Mouse (Mus musculus): ENCODE measurements around the gene Ccdc162.

Gene Ccdc162

DNA sequence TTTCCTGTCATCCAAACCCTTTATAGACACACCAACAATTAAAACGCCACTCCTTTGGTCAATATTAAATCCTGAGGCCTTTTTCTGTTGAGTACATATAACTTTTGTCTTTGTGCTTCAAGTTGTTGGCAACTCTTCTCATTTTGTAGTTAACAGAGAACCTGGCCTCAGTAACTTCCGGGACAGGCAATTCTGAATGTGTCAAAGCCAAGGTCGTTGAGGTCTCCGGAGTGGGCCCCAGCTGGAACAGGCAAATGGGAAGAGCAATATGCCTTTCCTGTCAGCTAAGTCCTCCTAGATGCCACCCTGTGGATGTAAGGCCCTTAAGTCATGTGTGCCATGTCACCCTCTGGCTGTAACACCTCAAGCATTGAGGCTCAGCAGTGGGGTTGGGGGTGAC is 136.0 kb downstream of the Ccdc162 start:
- no peak for DNase-seq (ENCODE audit: low read depth in 2 of 2, low spot score in 2 of 2)

DNA sequence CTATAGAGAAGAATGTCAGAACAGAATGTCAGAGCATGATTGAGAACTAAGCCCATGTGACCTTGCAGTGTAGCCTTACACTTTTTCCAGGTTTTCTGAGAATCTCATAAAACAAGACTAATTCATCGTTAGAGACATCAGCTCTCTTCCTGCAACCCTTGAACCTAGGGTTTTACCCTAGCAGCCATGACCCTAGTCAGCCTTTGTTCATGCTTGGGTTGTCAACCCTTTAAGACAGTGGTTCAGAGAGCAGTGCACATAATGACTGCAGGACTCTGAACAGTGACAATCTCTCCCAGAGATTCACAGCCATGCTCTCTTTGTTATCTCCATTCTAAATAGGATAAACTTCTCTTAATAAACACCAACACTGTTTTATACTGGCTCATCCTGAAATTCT is 137.9 kb downstream of the Ccdc162 start:
- no peak for DNase-seq (ENCODE audit: low read depth in 2 of 2, low spot score in 2 of 2)

- DNase-seq (ENCODE audit: low read depth in 2 of 2, low spot score in 2 of 2), result no peak
These were observed 140.1 kb downstream of the Ccdc162 start for GRCm38 (mm10) chr10:41576328-41576833.

DNA sequence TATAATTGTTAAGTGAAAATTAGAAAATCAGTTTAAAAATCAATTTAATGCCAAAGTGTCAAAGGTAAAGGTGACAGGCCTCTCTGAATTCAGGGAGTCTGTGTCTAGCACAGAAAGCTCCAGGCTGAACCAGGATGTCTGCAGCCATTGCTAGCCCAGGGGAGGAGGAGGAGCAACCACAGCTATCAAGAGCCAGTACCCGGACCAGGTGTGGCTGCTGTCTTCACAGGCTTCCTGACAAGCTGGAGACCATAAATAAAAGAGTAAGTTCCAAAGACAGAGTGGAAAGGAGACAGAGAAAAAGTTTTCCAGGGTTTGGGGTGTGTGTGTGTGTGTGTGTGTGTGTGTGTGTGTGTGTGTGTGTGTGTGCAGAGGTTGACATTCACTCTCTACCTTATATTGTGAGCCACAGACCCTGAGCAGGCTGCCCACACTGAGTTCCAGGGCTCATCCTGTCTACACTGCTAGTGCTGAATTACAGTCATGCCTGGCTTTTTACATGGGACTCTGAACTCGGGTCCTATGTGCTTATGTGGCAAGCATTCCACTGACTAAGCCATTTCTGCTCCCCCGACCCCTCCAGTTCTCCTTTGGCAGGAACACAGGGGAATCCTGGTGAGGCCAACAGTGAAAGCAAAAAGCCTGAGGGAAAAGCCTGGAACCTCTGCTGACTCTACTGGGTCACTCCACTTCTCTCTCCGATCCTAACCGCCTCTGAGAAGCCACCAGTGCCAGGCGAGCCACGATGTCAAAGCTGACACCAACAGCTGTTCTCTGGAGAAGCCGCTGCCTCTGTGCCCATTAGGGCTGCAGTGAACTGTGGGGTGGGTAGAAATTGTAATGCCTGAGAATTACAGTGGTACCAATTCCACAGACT is 140.7 kb downstream of the Ccdc162 start:
- DNase-seq (ENCODE audit: low read depth in 2 of 2, low spot score in 2 of 2), result no peak

DNA sequence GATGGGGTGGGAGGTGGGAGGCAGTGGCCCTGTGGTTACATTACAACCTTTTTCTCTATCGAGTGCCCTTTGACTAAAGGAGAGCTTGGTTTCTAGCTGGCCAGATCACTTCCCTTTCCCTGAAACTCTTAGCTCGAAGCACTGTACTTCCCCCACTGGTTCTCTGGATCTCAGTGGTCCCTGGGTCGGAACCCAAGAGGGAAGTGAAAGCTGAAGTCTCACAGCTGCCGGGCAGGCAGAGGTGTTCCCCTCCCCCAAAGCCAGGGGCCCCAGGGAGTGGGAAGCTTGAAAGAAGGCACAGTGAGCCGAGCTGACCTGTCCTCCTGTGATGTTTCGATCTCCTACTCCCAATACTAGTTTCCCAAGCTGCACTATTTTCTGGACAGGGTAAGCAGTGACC is 143.2 kb downstream of the Ccdc162 start:
- DNase-seq (ENCODE audit: low read depth in 2 of 2, low spot score in 2 of 2), result no peak

- no peak for DNase-seq (ENCODE audit: low read depth in 2 of 2, low spot score in 2 of 2)
These were observed 144.2 kb downstream of the Ccdc162 start for GRCm38 (mm10) chr10:41572274-41572673.

DNA sequence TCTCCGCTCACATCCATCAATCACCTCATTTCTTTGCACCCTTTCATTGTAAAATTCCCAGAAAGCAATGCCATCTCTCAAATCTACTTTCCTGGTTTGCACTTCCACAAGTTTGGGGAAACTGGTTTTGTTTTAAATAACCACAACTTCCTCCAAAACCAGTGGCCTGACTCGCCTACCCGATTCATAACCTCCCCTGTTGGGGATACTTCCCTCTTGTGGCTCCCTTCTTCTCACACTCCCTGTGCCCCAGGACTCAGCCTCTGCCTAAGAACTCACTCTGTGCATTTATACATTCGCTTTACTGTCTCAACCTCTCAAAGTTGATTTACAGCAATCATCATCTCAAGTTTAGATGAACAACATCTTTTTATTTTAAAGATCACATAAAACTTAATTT is 145.4 kb downstream of the Ccdc162 start:
- DNase-seq (ENCODE audit: low read depth in 2 of 2, low spot score in 2 of 2), result no peak

DNA sequence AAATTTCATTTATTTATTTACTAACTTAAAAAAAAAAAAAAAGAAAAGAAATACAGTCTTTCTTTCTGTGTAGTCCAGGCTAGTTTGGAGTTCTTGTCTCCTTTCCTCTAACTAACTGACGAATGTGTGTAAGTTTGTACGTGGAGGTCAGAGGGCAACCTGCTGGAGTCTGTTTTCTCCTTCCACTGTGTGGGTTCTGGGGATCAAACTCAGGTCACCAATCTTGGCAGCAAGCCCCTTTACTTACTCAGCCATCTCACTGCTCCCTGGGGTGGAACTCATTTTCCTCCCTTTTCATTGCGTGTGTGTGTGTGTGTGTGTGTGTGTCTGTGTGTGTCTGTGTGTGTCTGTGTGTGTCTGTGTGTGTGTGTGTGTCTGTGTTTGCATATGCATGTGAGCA is 148.1 kb downstream of the Ccdc162 start:
- DNase-seq (ENCODE audit: low read depth in 2 of 2, low spot score in 2 of 2), result no peak

- no peak for DNase-seq (ENCODE audit: low read depth in 2 of 2, low spot score in 2 of 2)
These were observed 151.3 kb downstream of the Ccdc162 start for GRCm38 (mm10) chr10:41565141-41565540.

- no peak for DNase-seq (ENCODE audit: low read depth in 2 of 2, low spot score in 2 of 2)
These were observed 154.6 kb downstream of the Ccdc162 start for GRCm38 (mm10) chr10:41561701-41562395.

DNA sequence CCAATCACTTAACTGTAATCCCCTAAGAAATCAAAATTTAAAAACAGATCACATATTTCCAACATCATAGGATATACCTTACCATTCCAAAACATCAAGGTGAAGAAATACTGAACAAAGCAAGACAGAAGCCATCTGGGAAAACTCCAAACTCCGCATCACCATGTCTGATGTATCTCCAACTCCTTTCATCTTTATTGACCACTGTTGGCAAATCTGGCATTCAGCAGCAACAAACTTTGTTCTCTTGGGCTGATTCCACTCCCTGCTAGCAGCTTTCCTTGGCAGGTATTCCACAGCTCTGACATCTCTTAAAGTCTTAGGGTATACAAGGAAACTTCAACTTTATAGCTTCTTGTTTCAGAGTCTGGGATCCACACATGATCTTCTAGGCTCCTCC is 158.0 kb downstream of the Ccdc162 start:
- DNase-seq (ENCODE audit: low read depth in 2 of 2, low spot score in 2 of 2), result no peak

- no peak for DNase-seq (ENCODE audit: low read depth in 2 of 2, low spot score in 2 of 2)
These were observed 161.4 kb downstream of the Ccdc162 start for GRCm38 (mm10) chr10:41555081-41555480.

GRCm38 (mm10) chr10:41553711-41554110 is 162.7 kb downstream of the Ccdc162 start:
- DNase-seq (ENCODE audit: low read depth in 2 of 2, low spot score in 2 of 2), result no peak

DNA sequence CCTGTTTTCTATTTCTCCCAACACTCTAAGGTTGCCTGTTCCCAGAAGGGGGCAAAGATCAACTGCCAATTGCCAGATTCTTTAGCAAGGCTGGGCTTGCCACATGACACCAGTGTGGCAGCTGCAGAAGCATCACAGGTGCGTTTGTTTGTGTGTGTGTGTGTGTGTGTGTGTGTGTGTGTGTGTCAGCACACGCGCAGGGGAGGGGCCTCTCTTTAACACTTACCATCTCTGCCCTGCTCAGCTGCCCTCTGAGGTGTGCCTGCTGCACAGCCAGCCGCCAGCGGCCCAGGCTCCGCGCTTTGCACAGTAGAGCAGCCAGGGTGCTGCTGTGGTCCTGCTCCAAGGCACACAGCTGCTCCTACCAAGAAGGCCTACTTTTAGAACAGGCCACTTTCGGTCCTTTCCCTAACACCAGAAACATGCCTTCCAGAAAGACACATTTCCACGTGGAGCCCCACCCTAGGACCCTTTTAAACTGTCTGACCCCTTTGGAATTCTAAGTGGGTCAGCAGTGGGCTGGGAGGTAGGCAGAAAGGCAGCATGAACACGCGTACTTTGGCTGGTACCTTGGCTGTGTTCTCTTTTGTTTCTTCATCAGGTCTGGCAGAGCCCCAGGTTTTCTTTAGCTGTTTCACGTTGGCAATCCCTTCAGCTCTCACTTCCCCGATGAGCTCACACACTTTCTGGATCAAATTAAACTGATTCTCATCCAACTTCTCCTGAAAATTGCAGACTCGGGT is 163.4 kb downstream of the Ccdc162 start:
- DNase-seq (ENCODE audit: low read depth in 2 of 2, low spot score in 2 of 2), result peak; percentile 35 to 43

- peak; percentile 6 to 7 for DNase-seq (ENCODE audit: low read depth in 2 of 2, low spot score in 2 of 2)
These were observed 164.1 kb downstream of the Ccdc162 start for GRCm38 (mm10) chr10:41552319-41552718.

DNA sequence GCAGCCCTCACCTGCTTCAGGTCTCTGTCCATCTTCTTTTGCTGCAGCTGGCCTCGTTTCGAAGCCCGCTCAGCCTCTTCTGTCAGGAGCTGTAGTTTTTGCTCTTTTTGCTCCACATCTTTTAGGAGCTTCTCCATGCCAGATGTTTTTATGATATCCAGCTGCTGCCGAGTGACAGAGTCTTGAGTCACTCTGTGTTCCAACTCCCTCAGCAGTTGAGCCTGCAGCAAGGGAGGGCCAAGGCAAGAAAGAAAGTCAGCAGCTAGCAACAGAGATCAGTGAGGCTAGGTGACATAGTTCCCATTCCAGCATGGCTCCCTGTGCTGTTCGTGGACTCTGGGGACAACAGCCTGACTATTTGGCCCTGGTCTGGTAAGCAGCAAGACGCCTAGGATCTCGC is 165.7 kb downstream of the Ccdc162 start:
- no peak for DNase-seq (ENCODE audit: low read depth in 2 of 2, low spot score in 2 of 2)

GRCm38 (mm10) chr10:41546396-41547165 is 169.9 kb downstream of the Ccdc162 start:
- DNase-seq (ENCODE audit: low read depth in 2 of 2, low spot score in 2 of 2), result no peak

GRCm38 (mm10) chr10:41545224-41545755 is 171.1 kb downstream of the Ccdc162 start:
- no peak for DNase-seq (ENCODE audit: low read depth in 2 of 2, low spot score in 2 of 2)

DNA sequence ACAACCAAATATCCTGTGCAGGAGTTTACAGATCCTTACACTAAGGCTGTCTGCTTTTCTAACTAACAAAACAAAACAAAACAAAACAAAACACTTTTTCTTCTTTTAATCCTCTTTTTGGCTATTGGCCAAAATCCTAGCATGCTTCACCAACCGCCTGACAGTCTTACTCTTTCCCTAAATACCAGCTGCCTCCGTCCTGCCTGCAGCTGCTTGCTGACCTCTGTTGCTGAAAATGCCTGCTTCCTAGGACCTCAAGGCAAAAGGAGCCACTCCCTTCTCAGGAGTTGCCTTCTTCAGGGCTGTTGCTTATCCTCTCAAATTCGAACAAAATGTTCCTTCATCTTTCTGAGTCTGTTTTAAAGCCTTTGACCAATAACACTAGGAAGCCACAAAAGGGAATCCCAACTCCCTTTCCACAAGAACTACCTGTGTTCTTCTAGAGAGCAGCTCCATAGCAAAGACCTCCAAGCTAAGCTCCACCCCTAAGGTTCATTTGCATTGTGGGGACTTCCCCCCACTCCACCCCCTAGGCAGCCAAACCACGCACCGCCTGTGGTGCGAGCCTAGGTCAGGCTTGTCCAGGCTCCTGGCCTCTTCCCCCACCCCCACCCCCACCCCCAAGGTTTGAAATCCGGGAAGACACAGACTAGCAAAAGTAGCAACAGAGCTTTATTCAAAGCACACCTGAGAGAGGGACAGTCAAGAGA is 171.8 kb downstream of the Ccdc162 start:
- DNase-seq (ENCODE audit: low read depth in 2 of 2, low spot score in 2 of 2), result no peak

- no peak for DNase-seq (ENCODE audit: low read depth in 2 of 2, low spot score in 2 of 2)
These were observed 172.6 kb downstream of the Ccdc162 start for GRCm38 (mm10) chr10:41543844-41544243.

All from CD8-positive naive resting alpha-beta T cell, adult 2 months (primary cell).